Mouse (Mus musculus): ENCODE results near the gene Ftsj1. TPM values are rescaled to one million over a fixed set of nuclear protein-coding genes. Genes with fewer than 3 reads are reported as not detected.

Ftsj1 gene
- polyA plus RNA-seq (2014; fragmentation: Nextera tagmentation; extraction: Ambion mirVana): 40.2 and 44.3 TPM in 2 replicates

- H3K4me2 ChIP-seq: peak within 1 kb of the TSS; percentile 54
- ATAC-seq (ENCODE audit: low FRiP score) (peak; percentile 93), DNase-seq (ENCODE audit: low spot score, missing footprints) (peak; percentile 96)
- H3K36me3 ChIP-seq (ENCODE audit: control insufficient read depth, insufficient read depth, low read length): no peaks in the 10 kb centered on the region
- H3K27me3 ChIP-seq (ENCODE audit: control insufficient read depth, insufficient read depth, low read length): no peaks in the 10 kb centered on the region
- H3K4me1 ChIP-seq (ENCODE audit: control insufficient read depth, insufficient read depth, low read length): peaks cover 2% of the 10 kb centered on the region; the same call in 1 of the 2 replicates
- no peaks in the 10 kb centered on the region for H3K9me3 ChIP-seq (ENCODE audit: control insufficient read depth, low read length)
- peak within 1 kb of the TSS; percentile 44; the same call in 1 of the 2 replicates for H3K27ac ChIP-seq (ENCODE audit: low read depth, low read length)
- WGBS: 15% methylated on average over 45 of the region's 45 CpGs
- H3K4me3 ChIP-seq (ENCODE audit: low read depth, low read length): peak within 1 kb of the TSS; percentile 52
- peak within 1 kb of the TSS; percentile 68 for H3K9ac ChIP-seq (ENCODE audit: low read length)
Measured at GRCm38 (mm10) chrX:8252334-8253285, at the start of gene Ftsj1. Gene Ftsj1, minus strand, starts transcription at chrX:8252406.

DNA sequence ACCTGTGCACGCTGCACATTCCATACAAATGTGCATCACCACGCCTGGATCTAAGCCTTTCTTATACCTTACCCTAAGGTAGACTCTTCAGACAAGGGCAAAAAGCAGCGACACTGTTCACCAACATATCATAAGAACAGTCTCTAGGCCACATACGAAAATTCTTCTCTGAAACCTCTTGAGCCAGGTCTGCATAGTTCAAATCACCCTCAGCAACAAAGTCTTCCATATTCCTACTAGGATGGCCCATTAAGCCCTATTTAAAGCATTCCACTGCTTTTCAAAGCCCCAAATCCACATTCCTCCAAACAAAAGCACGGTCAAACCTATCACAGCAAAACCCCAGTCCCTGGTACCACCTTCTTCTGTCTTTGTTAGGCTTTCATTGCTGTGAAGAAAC lies 36.4 kb upstream of the Ftsj1 start:
- DNase-seq (ENCODE audit: low spot score, missing footprints): no peak
- H3K27ac ChIP-seq (ENCODE audit: low read depth, low read length): no peak overlapping the region
- no peaks in the 10 kb centered on the region for H3K36me3 ChIP-seq (ENCODE audit: control insufficient read depth, insufficient read depth, low read length)
- WGBS: 79% methylated on average over 5 of the region's 5 CpGs
- no peaks in the 10 kb centered on the region for H3K4me1 ChIP-seq (ENCODE audit: control insufficient read depth, insufficient read depth, low read length)
- H3K9me3 ChIP-seq (ENCODE audit: control insufficient read depth, low read length): no peaks in the 10 kb centered on the region
- H3K4me3 ChIP-seq (ENCODE audit: low read depth, low read length): no peak overlapping the region
- ATAC-seq (ENCODE audit: low FRiP score): no peak
- no peaks in the 10 kb centered on the region for H3K27me3 ChIP-seq (ENCODE audit: control insufficient read depth, insufficient read depth, low read length)
- no peak overlapping the region for H3K4me2 ChIP-seq
- H3K9ac ChIP-seq (ENCODE audit: low read length): no peak overlapping the region

GRCm38 (mm10) chrX:8274056-8274455 lies 21.9 kb upstream of the Ftsj1 start:
- Histone ChIP-seq H3K4me2 (no peak overlapping the region), H3K9me3 (ENCODE audit: control insufficient read depth, low read length) (no peaks in the 10 kb centered on the region), H3K36me3 (ENCODE audit: control insufficient read depth, insufficient read depth, low read length) (no peaks in the 10 kb centered on the region), H3K4me1 (ENCODE audit: control insufficient read depth, insufficient read depth, low read length) (no peaks in the 10 kb centered on the region), H3K27me3 (ENCODE audit: control insufficient read depth, insufficient read depth, low read length) (no peaks in the 10 kb centered on the region), H3K9ac (ENCODE audit: low read length) (no peak overlapping the region), H3K4me3 (ENCODE audit: low read depth, low read length) (no peak overlapping the region), H3K27ac (ENCODE audit: low read depth, low read length) (no peak overlapping the region)
- DNase-seq (ENCODE audit: low spot score, missing footprints): no peak
- 90% methylated on average over 5 of the region's 5 CpGs for WGBS
- ATAC-seq (ENCODE audit: low FRiP score): no peak

GRCm38 (mm10) chrX:8272000-8272399 lies 19.8 kb upstream of the Ftsj1 start:
- H3K27ac ChIP-seq (ENCODE audit: low read depth, low read length): no peak overlapping the region
- H3K4me2 ChIP-seq: no peak overlapping the region
- DNase-seq (ENCODE audit: low spot score, missing footprints): no peak
- H3K4me1 ChIP-seq (ENCODE audit: control insufficient read depth, insufficient read depth, low read length): no peaks in the 10 kb centered on the region
- ATAC-seq (ENCODE audit: low FRiP score): no peak
- no peaks in the 10 kb centered on the region for H3K9me3 ChIP-seq (ENCODE audit: control insufficient read depth, low read length)
- H3K4me3 ChIP-seq (ENCODE audit: low read depth, low read length): no peak overlapping the region
- WGBS: 23% methylated on average over 9 of the region's 10 CpGs
- H3K9ac ChIP-seq (ENCODE audit: low read length): no peak overlapping the region
- H3K36me3 ChIP-seq (ENCODE audit: control insufficient read depth, insufficient read depth, low read length): no peaks in the 10 kb centered on the region
- H3K27me3 ChIP-seq (ENCODE audit: control insufficient read depth, insufficient read depth, low read length): no peaks in the 10 kb centered on the region

- no peaks in the 10 kb centered on the region for H3K9me3 ChIP-seq (ENCODE audit: control insufficient read depth, low read length)
- ATAC-seq (ENCODE audit: low FRiP score): no peak
- H3K4me3 ChIP-seq (ENCODE audit: low read depth, low read length): no peak within 1 kb of the TSS
- H3K27me3 ChIP-seq (ENCODE audit: control insufficient read depth, insufficient read depth, low read length): no peaks in the 10 kb centered on the region
- H3K9ac ChIP-seq (ENCODE audit: low read length): no peak within 1 kb of the TSS
- no peaks in the 10 kb centered on the region for H3K4me1 ChIP-seq (ENCODE audit: control insufficient read depth, insufficient read depth, low read length)
- no peaks in the 10 kb centered on the region for H3K36me3 ChIP-seq (ENCODE audit: control insufficient read depth, insufficient read depth, low read length)
- H3K27ac ChIP-seq (ENCODE audit: low read depth, low read length): no peak within 1 kb of the TSS
- 29% methylated on average over 10 of the region's 15 CpGs for WGBS
- no peak for DNase-seq (ENCODE audit: low spot score, missing footprints)
- H3K4me2 ChIP-seq: 0 out of 2 replicates have a peak within 1 kb of the TSS, but pooled peaks have one; percentile 19
Measured at GRCm38 (mm10) chrX:8271083-8271820, 19.0 kb upstream of the Ftsj1 start, which contains the start of gene Slc38a5. Gene Slc38a5, plus strand, starts transcription at chrX:8271133.

GRCm38 (mm10) chrX:8264222-8264621 lies 12.0 kb upstream of the Ftsj1 start:
- no peak overlapping the region for H3K4me2 ChIP-seq
- H3K36me3 ChIP-seq (ENCODE audit: control insufficient read depth, insufficient read depth, low read length): no peaks in the 10 kb centered on the region
- WGBS: 90% methylated on average over 3 of the region's 3 CpGs
- ATAC-seq (ENCODE audit: low FRiP score) (no peak), DNase-seq (ENCODE audit: low spot score, missing footprints) (no peak)
- no peaks in the 10 kb centered on the region for H3K9me3 ChIP-seq (ENCODE audit: control insufficient read depth, low read length)
- no peaks in the 10 kb centered on the region for H3K27me3 ChIP-seq (ENCODE audit: control insufficient read depth, insufficient read depth, low read length)
- no peaks in the 10 kb centered on the region for H3K4me1 ChIP-seq (ENCODE audit: control insufficient read depth, insufficient read depth, low read length)
- no peak overlapping the region for H3K4me3 ChIP-seq (ENCODE audit: low read depth, low read length)
- no peak overlapping the region for H3K9ac ChIP-seq (ENCODE audit: low read length)
- H3K27ac ChIP-seq (ENCODE audit: low read depth, low read length): no peak overlapping the region

DNA sequence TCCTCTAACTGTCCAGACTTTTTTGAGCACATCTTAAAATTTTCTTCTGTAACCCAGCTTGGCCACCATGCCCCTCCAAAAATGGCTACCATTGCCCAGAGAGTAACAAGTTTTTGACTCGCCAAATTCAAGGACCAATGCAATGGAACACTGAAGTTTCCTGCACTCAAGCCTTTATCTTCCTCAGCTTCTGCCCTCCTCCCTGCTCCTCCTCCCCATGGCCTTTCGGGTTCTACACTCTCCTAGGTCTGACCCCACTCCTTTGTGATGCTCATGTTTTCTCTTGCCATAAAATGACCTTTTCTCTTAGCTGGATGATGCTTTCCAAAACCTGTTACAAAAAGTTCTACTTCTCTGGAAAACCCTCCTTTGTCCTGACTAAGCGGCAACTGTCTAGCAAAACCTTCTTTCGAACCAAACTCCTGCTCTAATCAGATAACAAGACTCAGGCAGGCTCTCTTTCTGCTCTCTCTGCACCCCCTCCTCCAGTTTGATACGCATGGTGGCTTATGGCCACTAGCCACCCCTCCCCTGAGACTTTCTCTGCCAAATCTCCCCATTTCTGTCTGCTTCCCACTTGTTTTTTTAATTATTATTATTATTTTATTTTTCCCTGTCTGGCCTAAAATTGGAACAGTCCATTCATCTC lies 11.1 kb upstream of the Ftsj1 start:
- DNase-seq (ENCODE audit: low spot score, missing footprints) (no peak), ATAC-seq (ENCODE audit: low FRiP score) (no peak)
- 82% methylated on average over 5 of the region's 5 CpGs for WGBS
- Histone ChIP-seq H3K9ac (ENCODE audit: low read length) (no peak overlapping the region), H3K4me2 (no peak overlapping the region), H3K9me3 (ENCODE audit: control insufficient read depth, low read length) (no peaks in the 10 kb centered on the region), H3K4me3 (ENCODE audit: low read depth, low read length) (no peak overlapping the region), H3K27me3 (ENCODE audit: control insufficient read depth, insufficient read depth, low read length) (no peaks in the 10 kb centered on the region), H3K36me3 (ENCODE audit: control insufficient read depth, insufficient read depth, low read length) (no peaks in the 10 kb centered on the region), H3K27ac (ENCODE audit: low read depth, low read length) (no peak overlapping the region), H3K4me1 (ENCODE audit: control insufficient read depth, insufficient read depth, low read length) (no peaks in the 10 kb centered on the region)

DNA sequence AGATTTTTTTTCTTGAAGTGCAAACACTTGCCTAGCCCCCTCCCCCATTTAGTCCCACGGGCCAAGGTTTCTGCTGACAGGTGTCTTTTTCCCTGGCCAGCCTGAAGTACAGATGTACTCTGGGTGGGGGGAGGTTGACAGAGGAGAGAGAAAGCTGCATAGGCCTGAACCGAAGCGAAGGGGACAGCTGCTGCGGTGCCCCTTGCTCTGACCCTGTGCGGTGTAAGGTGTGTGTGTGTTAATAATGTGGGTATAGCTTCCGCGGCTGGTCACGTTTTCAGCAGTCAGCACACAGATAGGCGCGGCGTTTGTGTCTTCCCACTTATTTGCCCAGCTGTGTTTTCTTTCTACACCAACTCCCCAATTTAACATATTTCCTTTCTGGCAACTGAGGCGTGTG lies 7.3 kb upstream of the Ftsj1 start:
- H3K9ac ChIP-seq (ENCODE audit: low read length): no peak overlapping the region
- H3K4me3 ChIP-seq (ENCODE audit: low read depth, low read length): no peak overlapping the region
- no peaks in the 10 kb centered on the region for H3K4me1 ChIP-seq (ENCODE audit: control insufficient read depth, insufficient read depth, low read length)
- DNase-seq (ENCODE audit: low spot score, missing footprints) (no peak), ATAC-seq (ENCODE audit: low FRiP score) (no peak)
- H3K9me3 ChIP-seq (ENCODE audit: control insufficient read depth, low read length): no peaks in the 10 kb centered on the region
- no peaks in the 10 kb centered on the region for H3K36me3 ChIP-seq (ENCODE audit: control insufficient read depth, insufficient read depth, low read length)
- WGBS: 89% methylated on average over 12 of the region's 12 CpGs
- H3K27ac ChIP-seq (ENCODE audit: low read depth, low read length): no peak overlapping the region
- H3K27me3 ChIP-seq (ENCODE audit: control insufficient read depth, insufficient read depth, low read length): no peaks in the 10 kb centered on the region
- H3K4me2 ChIP-seq: no peak overlapping the region

Data from midbrain, embryonic 11.5 days (tissue).